8 mouse cellular contexts compared by ENCODE assay signal in genomic region chr7:100658093-100658578, GRCm38 (mm10). TPM values are rescaled to one million over a fixed set of nuclear protein-coding genes. Genes with fewer than 3 reads are reported as not detected.
A peak's percentile ranks its signal among the peaks of the same experiment; 100 is the strongest.
DNase-seq lines count a peak whose midpoint lies in the region; ATAC-seq and TF ChIP-seq lines count a peak whose summit lies in the region.

No protein-coding gene starts in this region.

- peak; percentile 40 for DNase-seq in adrenal gland, adult 2 months
- no peak for DNase-seq in adrenal gland, adult 18-20 months (ENCODE audit: low spot score in 2 of 2)
- DNase-seq in forebrain, embryonic 14.5 days (ENCODE audit: low spot score) = peak; percentile 33
- DNase-seq in kidney, adult 2 months = peak; percentile 53
- DNase-seq in lung, adult 2 months = peak; percentile 76
- no peak for DNase-seq in layer of hippocampus, postnatal 14 days (ENCODE audit: low spot score in 2 of 2)

- no peak for TF ChIP-seq POLR2A in ES-Bruce4 (IDR thresholded peaks at IDR 0.05; ENCODE audit: insufficient read depth, low read length)
- no peak for TF ChIP-seq POLR2A in kidney, adult 2 months (IDR thresholded peaks at IDR 0.05; ENCODE audit: low read depth, low read length)
- TF ChIP-seq POLR2A in lung, adult 2 months (IDR thresholded peaks at IDR 0.05; ENCODE audit: borderline replicate concordance, extremely low read depth, low read depth, low read length) = peak; percentile 77; the same call in 1 of the 2 replicates
- no peak for TF ChIP-seq POLR2A in small intestine, adult 2 months (IDR thresholded peaks at IDR 0.05; ENCODE audit: low read depth, low read length)

- H3K9me3 ChIP-seq in ES-Bruce4 (replicated peaks; ENCODE audit: control insufficient read depth, insufficient read depth, low read length, poor library complexity, severe bottlenecking) = no peaks in the 10 kb centered on the region
- H3K9me3 ChIP-seq in forebrain, embryonic 14.5 days (replicated peaks; ENCODE audit: control insufficient read depth, low read length) = no peaks in the 10 kb centered on the region

- no peak for TF ChIP-seq EP300 in ES-Bruce4 (IDR thresholded peaks at IDR 0.05; ENCODE audit: insufficient read depth, low read depth, low read length)

- peak overlapping the region; percentile 29; the same call in 1 of the 2 replicates for H3K4me2 ChIP-seq in forebrain, embryonic 14.5 days (ENCODE audit: low read length)

- H3K9ac ChIP-seq in ES-Bruce4 (ENCODE audit: low read depth, poor library complexity, severe bottlenecking) = no peak overlapping the region
- no peak overlapping the region for H3K9ac ChIP-seq in forebrain, embryonic 14.5 days (ENCODE audit: low read length)

- 30% methylated on average over 18 of the region's 18 CpGs for WGBS in forebrain, embryonic 14.5 days
- 27% methylated on average over 18 of the region's 18 CpGs for WGBS in kidney, adult 2 months
- 33% methylated on average over 18 of the region's 18 CpGs for WGBS in lung, adult 2 months
- WGBS in small intestine, adult 2 months = 13% methylated on average over 18 of the region's 18 CpGs

- TF ChIP-seq CTCF in ES-Bruce4 (IDR thresholded peaks at IDR 0.05; ENCODE audit: low read depth, low read length) = no peak
- no peak for TF ChIP-seq CTCF in kidney, adult 2 months (conservative IDR thresholded peaks at IDR 0.05; ENCODE audit: insufficient read depth, insufficient read length, low read depth, low read length)
- no peak for TF ChIP-seq CTCF in lung, adult 2 months (IDR thresholded peaks at IDR 0.05; ENCODE audit: insufficient read depth, low read length)
- TF ChIP-seq CTCF in small intestine, adult 2 months (IDR thresholded peaks at IDR 0.05; ENCODE audit: extremely low read depth, insufficient read length, insufficient replicate concordance, low read depth, low read length) = no peak

- H3K27me3 ChIP-seq in ES-Bruce4 (ENCODE audit: control insufficient read depth, insufficient read depth, low read length, poor library complexity, severe bottlenecking) = no peaks in the 10 kb centered on the region
- H3K27me3 ChIP-seq in forebrain, embryonic 14.5 days (replicated peaks; ENCODE audit: control insufficient read depth, insufficient read depth, low read length) = no peaks in the 10 kb centered on the region
- H3K27me3 ChIP-seq in kidney, adult 2 months (replicated peaks; ENCODE audit: control insufficient read depth, insufficient read depth, low read length) = no peaks in the 10 kb centered on the region
- no peaks in the 10 kb centered on the region for H3K27me3 ChIP-seq in small intestine, adult 2 months (ENCODE audit: control insufficient read depth, insufficient read depth, low read length)

- peak overlapping the region; percentile 61 for H3K4me3 ChIP-seq in ES-Bruce4 (ENCODE audit: low read depth, low read length)
- no peak overlapping the region for H3K4me3 ChIP-seq in forebrain, embryonic 14.5 days (ENCODE audit: low read depth, low read length)
- H3K4me3 ChIP-seq in kidney, adult 2 months (ENCODE audit: insufficient read depth, low read depth, low read length) = peak overlapping the region; percentile 47
- H3K4me3 ChIP-seq in lung, adult 2 months (replicated peaks; ENCODE audit: extremely low read depth, low read depth, low read length) = peak overlapping the region; percentile 56
- peak overlapping the region; percentile 38 for H3K4me3 ChIP-seq in small intestine, adult 2 months (ENCODE audit: low read depth, low read length)

- no peak for ATAC-seq in forebrain, embryonic 14.5 days

- no peak overlapping the region for H3K27ac ChIP-seq in ES-Bruce4 (ENCODE audit: insufficient read depth, low read length)
- H3K27ac ChIP-seq in forebrain, embryonic 14.5 days (ENCODE audit: low read depth, low read length) = no peak overlapping the region
- no peak overlapping the region for H3K27ac ChIP-seq in kidney, adult 2 months (ENCODE audit: insufficient read depth, low read depth, low read length)
- H3K27ac ChIP-seq in small intestine, adult 2 months (ENCODE audit: insufficient read depth, low read depth, low read length) = no peak overlapping the region

- H3K36me3 ChIP-seq in ES-Bruce4 (ENCODE audit: control insufficient read depth, insufficient read depth, low read length, poor library complexity, severe bottlenecking) = no peaks in the 10 kb centered on the region
- no peaks in the 10 kb centered on the region for H3K36me3 ChIP-seq in forebrain, embryonic 14.5 days (ENCODE audit: control insufficient read depth, insufficient read depth, low read length)
- no peaks in the 10 kb centered on the region for H3K36me3 ChIP-seq in kidney, adult 2 months (ENCODE audit: control insufficient read depth, insufficient read depth, low read length)
- no peaks in the 10 kb centered on the region for H3K36me3 ChIP-seq in small intestine, adult 2 months (ENCODE audit: control insufficient read depth, insufficient read depth, low read length)

- H3K4me1 ChIP-seq in ES-Bruce4 (ENCODE audit: control insufficient read depth, insufficient read depth, low read length) = no peaks in the 10 kb centered on the region
- peaks cover 9% of the 10 kb centered on the region; the same call in 1 of the 2 replicates for H3K4me1 ChIP-seq in forebrain, embryonic 14.5 days (ENCODE audit: control insufficient read depth, insufficient read depth, low read length)
- no peaks in the 10 kb centered on the region for H3K4me1 ChIP-seq in kidney, adult 2 months (ENCODE audit: control insufficient read depth, insufficient read depth, low read length)
- 0 out of 2 replicates have a peak, but pooled peaks cover 2% of the 10 kb centered on the region for H3K4me1 ChIP-seq in lung, adult 2 months (ENCODE audit: control insufficient read depth, insufficient read depth, low read length)
- 0 out of 2 replicates have a peak, but pooled peaks cover 2% of the 10 kb centered on the region for H3K4me1 ChIP-seq in small intestine, adult 2 months (ENCODE audit: control insufficient read depth, insufficient read depth, insufficient read length, low read length)

RNA-seq across cellular contexts. Expression of gene Plekhb1, which starts 4.1 kb away (rescaled TPM):
- 1 to 10 TPM; 2.9 to 5.7 TPM for total RNA-seq in adrenal gland, adult 2 months (2021)
- 17.4 and 19.0 TPM in 2 replicates for polyA plus RNA-seq in adrenal gland, adult 2 months (2012; rRNA removed)
- total RNA-seq in adrenal gland, adult 18-20 months (2021) = 1 to 10 TPM; 2.9 to 5.2 TPM
- polyA plus RNA-seq in ES-Bruce4 (2011; ENCODE audit: insufficient read depth, insufficient read length, low read depth, missing spikeins) = 3.9 and 4.0 TPM in 2 replicates
- polyA plus RNA-seq in forebrain, embryonic 14.5 days (2014; fragmentation: Nextera tagmentation; extraction: Ambion mirVana) = 5.7 and 8.0 TPM in 2 replicates
- 37.3 and 44.9 TPM in 2 replicates for polyA plus RNA-seq in kidney, adult 2 months (2012; rRNA removed)
- 181 and 197 TPM in 2 replicates for polyA plus RNA-seq in lung, adult 2 months (2012; rRNA removed)
- 8.2 and 18.4 TPM in 2 replicates for polyA plus RNA-seq in small intestine, adult 2 months (2012; rRNA removed)
- 10 to 100 TPM; 85.3 to 86.1 TPM for total RNA-seq in layer of hippocampus, postnatal 14 days (2021)

RNA-seq across cellular contexts. Expression of gene Fam168a, which starts 48.3 kb away (rescaled TPM):
- 10 to 100 TPM; 52.4 to 81.2 TPM for total RNA-seq in adrenal gland, adult 2 months (2021)
- 104 and 123 TPM in 2 replicates for polyA plus RNA-seq in adrenal gland, adult 2 months (2012; rRNA removed)
- 10 to 100 TPM; 48.1 to 48.4 TPM for total RNA-seq in adrenal gland, adult 18-20 months (2021)
- polyA plus RNA-seq in ES-Bruce4 (2011; ENCODE audit: insufficient read depth, insufficient read length, low read depth, missing spikeins) = 27.4 and 35.5 TPM in 2 replicates
- 86.6 and 103 TPM in 2 replicates for polyA plus RNA-seq in forebrain, embryonic 14.5 days (2014; fragmentation: Nextera tagmentation; extraction: Ambion mirVana)
- 47.1 and 65.7 TPM in 2 replicates for polyA plus RNA-seq in kidney, adult 2 months (2012; rRNA removed)
- polyA plus RNA-seq in lung, adult 2 months (2012; rRNA removed) = 84.8 and 96.6 TPM in 2 replicates
- 28.2 and 43.9 TPM in 2 replicates for polyA plus RNA-seq in small intestine, adult 2 months (2012; rRNA removed)
- 100 to 1,000 TPM; 271 to 273 TPM for total RNA-seq in layer of hippocampus, postnatal 14 days (2021)

RNA-seq across cellular contexts. Expression of gene Mrpl48, which starts 50.0 kb away (rescaled TPM):
- 10 to 100 TPM; 64.4 to 67.8 TPM for total RNA-seq in adrenal gland, adult 2 months (2021)
- polyA plus RNA-seq in adrenal gland, adult 2 months (2012; rRNA removed) = 4.5 and 4.9 TPM in 2 replicates
- 10 to 100 TPM; 53.7 to 73.3 TPM for total RNA-seq in adrenal gland, adult 18-20 months (2021)
- polyA plus RNA-seq in ES-Bruce4 (2011; ENCODE audit: insufficient read depth, insufficient read length, low read depth, missing spikeins) = 57.4 and 68.8 TPM in 2 replicates
- 82.8 and 85.1 TPM in 2 replicates for polyA plus RNA-seq in forebrain, embryonic 14.5 days (2014; fragmentation: Nextera tagmentation; extraction: Ambion mirVana)
- 21.0 and 27.5 TPM in 2 replicates for polyA plus RNA-seq in kidney, adult 2 months (2012; rRNA removed)
- 5.9 and 10.4 TPM in 2 replicates for polyA plus RNA-seq in lung, adult 2 months (2012; rRNA removed)
- 7.8 and 8.0 TPM in 2 replicates for polyA plus RNA-seq in small intestine, adult 2 months (2012; rRNA removed)
- 10 to 100 TPM; 57.7 to 62.5 TPM for total RNA-seq in layer of hippocampus, postnatal 14 days (2021)

RNA-seq across cellular contexts. Expression of gene Rab6a, which starts 50.9 kb away (rescaled TPM):
- total RNA-seq in adrenal gland, adult 2 months (2021) = 10 to 100 TPM; 67.8 to 80.1 TPM
- polyA plus RNA-seq in adrenal gland, adult 2 months (2012; rRNA removed) = 29.5 and 38.4 TPM in 2 replicates
- 10 to 100 TPM; 81.1 to 81.4 TPM for total RNA-seq in adrenal gland, adult 18-20 months (2021)
- polyA plus RNA-seq in ES-Bruce4 (2011; ENCODE audit: insufficient read depth, insufficient read length, low read depth, missing spikeins) = 137 and 148 TPM in 2 replicates
- 188 and 208 TPM in 2 replicates for polyA plus RNA-seq in forebrain, embryonic 14.5 days (2014; fragmentation: Nextera tagmentation; extraction: Ambion mirVana)
- polyA plus RNA-seq in kidney, adult 2 months (2012; rRNA removed) = 21.1 and 21.4 TPM in 2 replicates
- 30.3 and 42.9 TPM in 2 replicates for polyA plus RNA-seq in lung, adult 2 months (2012; rRNA removed)
- polyA plus RNA-seq in small intestine, adult 2 months (2012; rRNA removed) = 28.5 and 44.3 TPM in 2 replicates
- total RNA-seq in layer of hippocampus, postnatal 14 days (2021) = 100 to 1,000 TPM; 374 to 378 TPM

Comparison
In these comparisons a context has a peak if more than half of its experiments do, and no peak if none do; other contexts are left out.
1. DNase-seq: peak in adrenal gland, adult 2 months (single experiment), forebrain, embryonic 14.5 days (single experiment), kidney, adult 2 months (single experiment) and lung, adult 2 months (single experiment); none in adrenal gland, adult 18-20 months (0 of 2) and layer of hippocampus, postnatal 14 days (0 of 2).